Mouse (Mus musculus) heart, postnatal 4 days (tissue): Measurements from ENCODE around the gene Mta2. TPM values are rescaled to one million over a fixed set of nuclear protein-coding genes. Genes with fewer than 3 reads are reported as not detected.
"Not testable (repeated sequence)": the region's sequence is repeated elsewhere in the genome, so short reads cannot be mapped to it uniquely, and the experiment has no call there.

Source experiments
- DNase-seq: peaks from one replicate; pipeline ENCODE4 v3.0.0; 2021
- total RNA-seq, 2 experiments: library from RNA; stranded (reverse); gene quantifications; 2 replicates each; pipeline ENCODE4 v1.2.3; 2021

The Mta2 gene
- 10 to 100 TPM; 62.5 to 63.8 TPM for total RNA-seq

GRCm38 (mm10) chr19:8941515-8942217, at the start of gene Mta2:
Mta2 (plus strand) TSS chr19:8941875.
- DNase-seq = peak; percentile 97

- DNase-seq = peak; percentile 90
Measured at GRCm38 (mm10) chr19:8892829-8893766, 48.6 kb upstream of the Mta2 start, which contains the start of gene Ints5. Ints5 (plus strand) TSS chr19:8893005.

- DNase-seq = no peak
Measured at GRCm38 (mm10) chr19:8895397-8895960, 46.2 kb upstream of the Mta2 start.

- not testable (repeated sequence) for DNase-seq
Measured at GRCm38 (mm10) chr19:8896231-8896630, 45.4 kb upstream of the Mta2 start.

GRCm38 (mm10) chr19:8897211-8897864, 44.3 kb upstream of the Mta2 start:
- DNase-seq = peak; percentile 59

- peak; percentile 96 for DNase-seq
Measured at GRCm38 (mm10) chr19:8897865-8898495, 43.7 kb upstream of the Mta2 start, which contains the start of gene Ganab. Ganab (plus strand) TSS chr19:8898071.

GRCm38 (mm10) chr19:8898576-8898975, 43.1 kb upstream of the Mta2 start:
- no peak for DNase-seq

GRCm38 (mm10) chr19:8899079-8899478, 42.6 kb upstream of the Mta2 start:
- peak; percentile 31 for DNase-seq

- DNase-seq = no peak
Measured at GRCm38 (mm10) chr19:8903412-8903811, 38.3 kb upstream of the Mta2 start.

GRCm38 (mm10) chr19:8908531-8908930, 33.1 kb upstream of the Mta2 start:
- DNase-seq = no peak

- DNase-seq = no peak
Measured at GRCm38 (mm10) chr19:8911810-8912209, 29.9 kb upstream of the Mta2 start.

- no peak for DNase-seq
Measured at GRCm38 (mm10) chr19:8914212-8914611, 27.5 kb upstream of the Mta2 start.

- DNase-seq = no peak
Measured at GRCm38 (mm10) chr19:8919000-8919399, 22.7 kb upstream of the Mta2 start.

GRCm38 (mm10) chr19:8919684-8920072, 22.0 kb upstream of the Mta2 start:
- DNase-seq = no peak

GRCm38 (mm10) chr19:8920073-8920736, 21.5 kb upstream of the Mta2 start, which contains the start of gene B3gat3:
B3gat3 (plus strand) TSS chr19:8920374.
- peak; percentile 97 for DNase-seq

GRCm38 (mm10) chr19:8920836-8921291, 20.8 kb upstream of the Mta2 start:
- DNase-seq = no peak

- DNase-seq = no peak
Measured at GRCm38 (mm10) chr19:8921741-8922140, 19.9 kb upstream of the Mta2 start.

- DNase-seq = no peak
Measured at GRCm38 (mm10) chr19:8926766-8927165, 14.9 kb upstream of the Mta2 start.

- DNase-seq = no peak
Measured at GRCm38 (mm10) chr19:8927891-8928525, 13.7 kb upstream of the Mta2 start.

GRCm38 (mm10) chr19:8928689-8929223, 12.9 kb upstream of the Mta2 start:
- no peak for DNase-seq
